Mouse (Mus musculus): Measurements from ENCODE around the gene Trpc3.
A peak's percentile ranks its signal among the peaks of the same experiment; 100 is the strongest.
"Not testable (repeated sequence)": the region's sequence is repeated elsewhere in the genome, so short reads cannot be mapped to it uniquely, and the experiment has no call there.

Trpc3 gene

GRCm38 (mm10) chr3:36689392-36690291, at the start of gene Trpc3:
Trpc3 (minus strand) TSS chr3:36690167.
- no peak for DNase-seq (ENCODE audit: low read depth in 2 of 2, low spot score in 2 of 2)

- DNase-seq (ENCODE audit: low read depth in 2 of 2, low spot score in 2 of 2): no peak
Observed at GRCm38 (mm10) chr3:36738071-36738470, 48.1 kb upstream of the Trpc3 start.

GRCm38 (mm10) chr3:36733075-36733474, 43.1 kb upstream of the Trpc3 start:
- no peak for DNase-seq (ENCODE audit: low read depth in 2 of 2, low spot score in 2 of 2)

- DNase-seq (ENCODE audit: low read depth in 2 of 2, low spot score in 2 of 2): no peak
Observed at GRCm38 (mm10) chr3:36726545-36726944, 36.6 kb upstream of the Trpc3 start.

GRCm38 (mm10) chr3:36721850-36722249, 31.9 kb upstream of the Trpc3 start:
- no peak for DNase-seq (ENCODE audit: low read depth in 2 of 2, low spot score in 2 of 2)

- no peak for DNase-seq (ENCODE audit: low read depth in 2 of 2, low spot score in 2 of 2)
Observed at GRCm38 (mm10) chr3:36709521-36709920, 19.6 kb upstream of the Trpc3 start.

GRCm38 (mm10) chr3:36690292-36690650, 304 bp upstream of the Trpc3 start:
- no peak for DNase-seq (ENCODE audit: low read depth in 2 of 2, low spot score in 2 of 2)

- peak; percentile 21 to 22 for DNase-seq (ENCODE audit: low read depth in 2 of 2, low spot score in 2 of 2)
Observed at GRCm38 (mm10) chr3:36688874-36689273, 1.1 kb downstream of the Trpc3 start.

GRCm38 (mm10) chr3:36675822-36676221, 14.1 kb downstream of the Trpc3 start:
- DNase-seq (ENCODE audit: low read depth in 2 of 2, low spot score in 2 of 2): no peak

GRCm38 (mm10) chr3:36667814-36668213, 22.2 kb downstream of the Trpc3 start:
- no peak for DNase-seq (ENCODE audit: low read depth in 2 of 2, low spot score in 2 of 2)

- DNase-seq (ENCODE audit: low read depth in 2 of 2, low spot score in 2 of 2): not testable (repeated sequence)
Observed at GRCm38 (mm10) chr3:36645245-36645559, 44.8 kb downstream of the Trpc3 start.

- no peak for DNase-seq (ENCODE audit: low read depth in 2 of 2, low spot score in 2 of 2)
Observed at GRCm38 (mm10) chr3:36644554-36645244, 45.3 kb downstream of the Trpc3 start.

- DNase-seq (ENCODE audit: low read depth in 2 of 2, low spot score in 2 of 2): no peak
Observed at GRCm38 (mm10) chr3:36643354-36643753, 46.6 kb downstream of the Trpc3 start.

- no peak for DNase-seq (ENCODE audit: low read depth in 2 of 2, low spot score in 2 of 2)
Observed at GRCm38 (mm10) chr3:36642736-36643135, 47.2 kb downstream of the Trpc3 start.

- DNase-seq (ENCODE audit: low read depth in 2 of 2, low spot score in 2 of 2): no peak
Observed at GRCm38 (mm10) chr3:36640787-36641186, 49.2 kb downstream of the Trpc3 start.

GRCm38 (mm10) chr3:36635449-36635848, 54.5 kb downstream of the Trpc3 start:
- no peak for DNase-seq (ENCODE audit: low read depth in 2 of 2, low spot score in 2 of 2)

- DNase-seq (ENCODE audit: low read depth in 2 of 2, low spot score in 2 of 2): no peak
Observed at GRCm38 (mm10) chr3:36626803-36627202, 63.2 kb downstream of the Trpc3 start.

- no peak for DNase-seq (ENCODE audit: low read depth in 2 of 2, low spot score in 2 of 2)
Observed at GRCm38 (mm10) chr3:36618181-36618580, 71.8 kb downstream of the Trpc3 start.

GRCm38 (mm10) chr3:36613908-36614255, 76.1 kb downstream of the Trpc3 start:
- no peak for DNase-seq (ENCODE audit: low read depth in 2 of 2, low spot score in 2 of 2)

- DNase-seq (ENCODE audit: low read depth in 2 of 2, low spot score in 2 of 2): peak; percentile 62 to 67
Observed at GRCm38 (mm10) chr3:36613202-36613907, 76.6 kb downstream of the Trpc3 start, which contains the start of gene Bbs7. Bbs7 (minus strand) TSS chr3:36613477.

- DNase-seq (ENCODE audit: low read depth in 2 of 2, low spot score in 2 of 2): no peak
Observed at GRCm38 (mm10) chr3:36612687-36613086, 77.3 kb downstream of the Trpc3 start.
